Mouse (Mus musculus) liver, embryonic 11.5 days (tissue): ENCODE results near the gene B020011L13Rik. TPM values are rescaled to one million over a fixed set of nuclear protein-coding genes. Genes with fewer than 3 reads are reported as not detected.
"Not testable (repeated sequence)": the region's sequence is repeated elsewhere in the genome, so short reads cannot be mapped to it uniquely, and the experiment has no call there.

Experiments
- ATAC-seq: fragments of 200-750 bp; cut with Nextera tagmentation; replicated peaks from 2 replicates; pipeline ENCODE4 v1.8.0; 2017; ENCODE audit warnings: moderate number of reproducible peaks, mild to moderate bottlenecking, moderate TSS enrichment, moderate library complexity; ENCODE audit not compliant: low FRiP score
- DNase-seq: peaks from one replicate; pipeline ENCODE4 v3.0.0-alpha.2; 2017; ENCODE audit warnings: low spot score
- H3K27ac ChIP-seq: fragments of 300-500 bp; sonication (generic); 2 replicates; pipeline ENCODE4 v1.5.1; 2014; ENCODE audit warnings: mild to moderate bottlenecking, low read depth, low read length, control low read depth
- H3K27me3 ChIP-seq: fragments of 300-500 bp; sonication (generic); replicated peaks from 2 replicates; pipeline ENCODE4 v1.6.1; 2014; ENCODE audit warnings: low read length, mixed read lengths; ENCODE audit not compliant: control insufficient read depth, insufficient read depth
- H3K36me3 ChIP-seq: fragments of 300-500 bp; sonication (generic); 2 replicates; pipeline ENCODE4 v1.6.1; 2014; ENCODE audit warnings: mild to moderate bottlenecking, low read length, moderate library complexity, mixed read lengths; ENCODE audit not compliant: control insufficient read depth, insufficient read depth
- H3K4me1 ChIP-seq: fragments of 300-500 bp; sonication (generic); replicated peaks from 2 replicates; pipeline ENCODE4 v1.6.1; 2014; ENCODE audit warnings: low read length, mixed read lengths; ENCODE audit not compliant: control insufficient read depth, insufficient read depth
- H3K4me2 ChIP-seq: fragments of 300-500 bp; sonication (generic); 2 replicates; pipeline ENCODE4 v1.6.1; 2014; ENCODE audit warnings: mild to moderate bottlenecking, control low read depth, moderate library complexity
- H3K4me3 ChIP-seq: fragments of 300-500 bp; sonication (generic); 2 replicates; pipeline ENCODE4 v1.5.1; 2014; ENCODE audit warnings: low read depth, low read length, control low read depth
- H3K9ac ChIP-seq: fragments of 300-500 bp; sonication (generic); 2 replicates; pipeline ENCODE4 v1.6.1; 2014; ENCODE audit warnings: low read depth, low read length, control low read depth
- H3K9me3 ChIP-seq: fragments of 300-500 bp; sonication (generic); 2 replicates; pipeline ENCODE4 v1.6.1; 2016; ENCODE audit warnings: low read length, inconsistent platforms, mixed read lengths; ENCODE audit not compliant: control insufficient read depth
- WGBS: fragments of 180-500 bp; shearing (Covaris S2); extraction: QIAGEN DNeasy Blood & Tissue Kit; methylation state at CpG from one replicate; pipeline ENCODE4 v1.1.7; 2014; 5-methylcytosine and 5-hydroxymethylcytosine counted together
- polyA plus RNA-seq: library from polyadenylated mRNA; unstranded; fragments of >200 nt; fragmentation: Nextera tagmentation; extraction: Ambion mirVana; gene quantifications from 2 replicates; pipeline ENCODE4 v1.2.1, GENCODE M21; 2014

Gene B020011L13Rik
- polyA plus RNA-seq: not detected in 2 replicates

- not testable (repeated sequence) for H3K4me1 ChIP-seq, H3K4me2 ChIP-seq, H3K9me3 ChIP-seq, H3K27ac ChIP-seq, DNase-seq, ATAC-seq, H3K9ac ChIP-seq, H3K27me3 ChIP-seq, H3K36me3 ChIP-seq, H3K4me3 ChIP-seq
- 47% methylated on average over 3 of the region's 3 CpGs for WGBS
Observed at GRCm38 (mm10) chr1:117780833-117781232, at the start of gene B020011L13Rik. Gene B020011L13Rik (plus strand): TSS chr1:117781133.

GRCm38 (mm10) chr1:117816271-117816670 is 35.3 kb downstream of the B020011L13Rik start:
- H3K9ac ChIP-seq, H3K27me3 ChIP-seq, H3K4me3 ChIP-seq, H3K36me3 ChIP-seq, DNase-seq, H3K4me2 ChIP-seq, H3K4me1 ChIP-seq, H3K27ac ChIP-seq, ATAC-seq, H3K9me3 ChIP-seq: not testable (repeated sequence)

- H3K4me3 ChIP-seq: not testable (repeated sequence)
Observed at GRCm38 (mm10) chr1:117829781-117830180, 48.8 kb downstream of the B020011L13Rik start, which contains the start of gene Gm28360. Gene Gm28360 (plus strand): TSS chr1:117830081.

GRCm38 (mm10) chr1:117851718-117852117 is 70.8 kb downstream of the B020011L13Rik start:
- H3K9me3 ChIP-seq, H3K36me3 ChIP-seq, H3K4me3 ChIP-seq, ATAC-seq, H3K4me2 ChIP-seq, DNase-seq, H3K27ac ChIP-seq, H3K9ac ChIP-seq, H3K4me1 ChIP-seq, H3K27me3 ChIP-seq: not testable (repeated sequence)
- WGBS: 78% methylated on average over 3 of the region's 3 CpGs

More at GRCm38 (mm10) chr1:117829781-117830180, 48.8 kb downstream of the B020011L13Rik start, which contains the start of gene Gm28360:
- not testable (repeated sequence) for DNase-seq, H3K27me3 ChIP-seq, H3K4me1 ChIP-seq, H3K9me3 ChIP-seq, H3K4me2 ChIP-seq, H3K36me3 ChIP-seq, ATAC-seq, H3K9ac ChIP-seq, H3K27ac ChIP-seq
- WGBS: 58% methylated on average over 5 of the region's 5 CpGs

Other genes with a start within 250 kb of the B020011L13Rik start
- not detected in 2 replicates for gene Gm28363, start 84.0 kb upstream of the B020011L13Rik start, polyA plus RNA-seq
- not detected in 2 replicates for gene Gm28360, start 48.9 kb downstream of the B020011L13Rik start, polyA plus RNA-seq
- not detected in 2 replicates for gene Gm28168, start 146.9 kb downstream of the B020011L13Rik start, polyA plus RNA-seq
- not detected in 2 replicates for gene Gm7145, start 184.8 kb downstream of the B020011L13Rik start, polyA plus RNA-seq